Mouse (Mus musculus) frontal cortex, adult (tissue): ENCODE results near the gene Dst.

Source experiments
- ATAC-seq: cut with Nextera tagmentation; 2 replicates; pipeline ENCODE4 v1.9.2; 2017; ENCODE audit warnings: mild to moderate bottlenecking, moderate library complexity, mixed read lengths; ENCODE audit not compliant: low TSS enrichment

Gene Dst

GRCm38 (mm10) chr1:34220094-34220601 lies 312.1 kb downstream of the Dst start:
- no peak for ATAC-seq

- no peak for ATAC-seq
Measured at GRCm38 (mm10) chr1:34223866-34224265, 315.8 kb downstream of the Dst start.

GRCm38 (mm10) chr1:34227676-34228075 lies 319.7 kb downstream of the Dst start:
- ATAC-seq, result 0 out of 2 replicates have a peak, but pooled peaks have one; percentile 38

- ATAC-seq, result no peak
Measured at GRCm38 (mm10) chr1:34231041-34231440, 323.0 kb downstream of the Dst start.

GRCm38 (mm10) chr1:34236254-34236723 lies 328.3 kb downstream of the Dst start:
- peak; percentile 60 for ATAC-seq

GRCm38 (mm10) chr1:34237211-34237610 lies 329.2 kb downstream of the Dst start:
- ATAC-seq, result 0 out of 2 replicates have a peak, but pooled peaks have one; percentile 2

- no peak for ATAC-seq
Measured at GRCm38 (mm10) chr1:34237689-34238091, 329.7 kb downstream of the Dst start.

- ATAC-seq, result no peak
Measured at GRCm38 (mm10) chr1:34238231-34238630, 330.2 kb downstream of the Dst start.

GRCm38 (mm10) chr1:34244678-34245077 lies 336.7 kb downstream of the Dst start:
- no peak for ATAC-seq

- ATAC-seq, result no peak
Measured at GRCm38 (mm10) chr1:34245951-34246641, 338.1 kb downstream of the Dst start.

- no peak for ATAC-seq
Measured at GRCm38 (mm10) chr1:34246642-34246987, 338.6 kb downstream of the Dst start.

- no peak for ATAC-seq
Measured at GRCm38 (mm10) chr1:34251137-34251536, 343.1 kb downstream of the Dst start.

GRCm38 (mm10) chr1:34252267-34252666 lies 344.2 kb downstream of the Dst start:
- no peak for ATAC-seq

GRCm38 (mm10) chr1:34253876-34254275 lies 345.9 kb downstream of the Dst start:
- ATAC-seq, result no peak

- ATAC-seq, result no peak
Measured at GRCm38 (mm10) chr1:34259898-34260297, 351.9 kb downstream of the Dst start.

GRCm38 (mm10) chr1:34261011-34261410 lies 353.0 kb downstream of the Dst start:
- no peak for ATAC-seq

- ATAC-seq, result no peak
Measured at GRCm38 (mm10) chr1:34268520-34268919, 360.5 kb downstream of the Dst start.

GRCm38 (mm10) chr1:34269578-34269977 lies 361.6 kb downstream of the Dst start:
- ATAC-seq, result no peak

GRCm38 (mm10) chr1:34273922-34274321 lies 365.9 kb downstream of the Dst start:
- ATAC-seq, result peak; percentile 56

- ATAC-seq, result no peak
Measured at GRCm38 (mm10) chr1:34275787-34276186, 367.8 kb downstream of the Dst start.

GRCm38 (mm10) chr1:34276756-34277155 lies 368.7 kb downstream of the Dst start:
- peak; percentile 42; the same call in 1 of the 2 replicates for ATAC-seq

- 0 out of 2 replicates have a peak, but pooled peaks have one; percentile 6 for ATAC-seq
Measured at GRCm38 (mm10) chr1:34277259-34277658, 369.2 kb downstream of the Dst start.

- ATAC-seq, result no peak
Measured at GRCm38 (mm10) chr1:34283502-34283901, 375.5 kb downstream of the Dst start.

- peak; percentile 23; the same call in 1 of the 2 replicates for ATAC-seq
Measured at GRCm38 (mm10) chr1:34284979-34285378, 377.0 kb downstream of the Dst start.
